Mouse (Mus musculus): ENCODE measurements around the gene Bves. TPM values are rescaled to one million over a fixed set of nuclear protein-coding genes. Genes with fewer than 3 reads are reported as not detected.
"Not testable (repeated sequence)": the region's sequence is repeated elsewhere in the genome, so short reads cannot be mapped to it uniquely, and the experiment has no call there.

The Bves gene
- 0.44 and 0.88 TPM in 2 replicates for polyA plus RNA-seq (2014; fragmentation: Nextera tagmentation; extraction: Ambion mirVana)

GRCm38 (mm10) chr10:45335434-45336422 is at the start of gene Bves:
Gene Bves, plus strand, starts transcription at chr10:45335772.
- Histone ChIP-seq H3K27me3 (replicated peaks; ENCODE audit: control insufficient read depth, insufficient read depth, low read length) (peaks cover 27% of the 10 kb centered on the region), H3K4me1 (ENCODE audit: control insufficient read depth, insufficient read depth, low read length) (peaks cover 4% of the 10 kb centered on the region; the same call in 1 of the 2 replicates), H3K36me3 (ENCODE audit: control insufficient read depth, insufficient read depth, low read length) (no peaks in the 10 kb centered on the region), H3K9ac (ENCODE audit: low read length) (peak within 1 kb of the TSS; percentile 56), H3K4me3 (ENCODE audit: low read depth, low read length) (peak within 1 kb of the TSS; percentile 61), H3K4me2 (ENCODE audit: low read length) (peak within 1 kb of the TSS; percentile 93), H3K9me3 (replicated peaks; ENCODE audit: control insufficient read depth, low read length) (no peaks in the 10 kb centered on the region), H3K27ac (ENCODE audit: low read depth, low read length) (no peak within 1 kb of the TSS)
- ATAC-seq (peak; percentile 74), DNase-seq (ENCODE audit: low spot score) (peak; percentile 49)
- WGBS: 2% methylated on average over 93 of the region's 116 CpGs

DNA sequence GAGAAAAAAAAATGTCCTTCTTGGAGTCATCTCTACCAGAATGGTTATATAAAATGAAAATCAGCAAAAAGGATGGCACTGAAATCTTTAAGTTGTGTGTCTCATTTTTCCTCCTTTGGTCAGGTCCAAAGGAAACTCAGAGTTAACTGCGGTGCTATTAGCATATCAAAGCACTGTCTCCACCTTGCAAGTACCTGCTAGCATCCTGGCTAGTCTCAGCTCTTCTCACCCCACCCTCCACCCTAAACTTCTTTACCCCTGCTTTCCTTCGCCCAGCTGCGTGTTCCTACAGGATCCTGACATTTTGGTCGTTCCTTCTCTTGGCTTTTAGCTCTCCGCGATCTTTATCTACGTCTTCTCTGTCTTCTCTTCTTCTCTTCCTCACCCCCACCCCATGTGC is 47.2 kb upstream of the Bves start:
- ATAC-seq (no peak), DNase-seq (ENCODE audit: low spot score) (no peak)
- Histone ChIP-seq H3K9ac (ENCODE audit: low read length) (no peak overlapping the region), H3K4me2 (ENCODE audit: low read length) (no peak overlapping the region), H3K9me3 (replicated peaks; ENCODE audit: control insufficient read depth, low read length) (no peaks in the 10 kb centered on the region), H3K4me1 (ENCODE audit: control insufficient read depth, insufficient read depth, low read length) (no peaks in the 10 kb centered on the region; the same call in 1 of the 2 replicates), H3K27ac (ENCODE audit: low read depth, low read length) (no peak overlapping the region), H3K36me3 (ENCODE audit: control insufficient read depth, insufficient read depth, low read length) (no peaks in the 10 kb centered on the region), H3K4me3 (ENCODE audit: low read depth, low read length) (no peak overlapping the region), H3K27me3 (replicated peaks; ENCODE audit: control insufficient read depth, insufficient read depth, low read length) (peaks cover 21% of the 10 kb centered on the region)
- 62% methylated on average over 7 of the region's 7 CpGs for WGBS

- Histone ChIP-seq H3K27ac (ENCODE audit: low read depth, low read length) (no peak overlapping the region), H3K9ac (ENCODE audit: low read length) (peak overlapping the region; percentile 66), H3K36me3 (ENCODE audit: control insufficient read depth, insufficient read depth, low read length) (no peaks in the 10 kb centered on the region), H3K4me3 (ENCODE audit: low read depth, low read length) (peak overlapping the region; percentile 53), H3K27me3 (replicated peaks; ENCODE audit: control insufficient read depth, insufficient read depth, low read length) (peaks cover 21% of the 10 kb centered on the region), H3K4me1 (ENCODE audit: control insufficient read depth, insufficient read depth, low read length) (no peaks in the 10 kb centered on the region; the same call in 1 of the 2 replicates), H3K4me2 (ENCODE audit: low read length) (peak overlapping the region; percentile 98), H3K9me3 (replicated peaks; ENCODE audit: control insufficient read depth, low read length) (no peaks in the 10 kb centered on the region)
- 2% methylated on average over 71 of the region's 71 CpGs for WGBS
- ATAC-seq: peak; percentile 85
- DNase-seq (ENCODE audit: low spot score): peak; percentile 52
Observed at GRCm38 (mm10) chr10:45289218-45290105, 46.1 kb upstream of the Bves start.

DNA sequence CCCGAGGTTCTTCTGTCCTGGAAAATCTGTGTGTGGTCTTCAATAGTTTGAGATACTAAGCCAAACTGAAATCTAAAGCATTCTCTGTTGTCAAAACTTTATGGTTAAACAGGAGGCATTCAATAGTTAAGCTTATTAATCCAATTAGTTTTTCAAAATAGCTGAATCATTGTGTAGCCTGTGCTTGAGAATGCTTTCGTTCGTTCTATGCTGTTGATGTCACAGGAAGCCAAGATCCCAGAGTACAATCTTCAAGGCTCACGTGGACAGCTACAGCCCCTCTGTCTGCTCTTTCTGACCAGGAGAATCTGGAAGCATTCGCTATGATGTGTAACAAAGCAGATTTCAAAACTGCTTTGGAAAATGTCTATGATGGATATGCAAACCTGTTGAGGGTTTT is 45.0 kb upstream of the Bves start:
- H3K4me3 ChIP-seq (ENCODE audit: low read depth, low read length): no peak overlapping the region
- WGBS: 24% methylated on average over 5 of the region's 5 CpGs
- ATAC-seq: no peak
- H3K27ac ChIP-seq (ENCODE audit: low read depth, low read length): no peak overlapping the region
- DNase-seq (ENCODE audit: low spot score): no peak
- no peaks in the 10 kb centered on the region; the same call in 1 of the 2 replicates for H3K4me1 ChIP-seq (ENCODE audit: control insufficient read depth, insufficient read depth, low read length)
- no peak overlapping the region for H3K9ac ChIP-seq (ENCODE audit: low read length)
- H3K9me3 ChIP-seq (replicated peaks; ENCODE audit: control insufficient read depth, low read length): no peaks in the 10 kb centered on the region
- peaks cover 21% of the 10 kb centered on the region for H3K27me3 ChIP-seq (replicated peaks; ENCODE audit: control insufficient read depth, insufficient read depth, low read length)
- H3K4me2 ChIP-seq (ENCODE audit: low read length): no peak overlapping the region
- H3K36me3 ChIP-seq (ENCODE audit: control insufficient read depth, insufficient read depth, low read length): no peaks in the 10 kb centered on the region

DNA sequence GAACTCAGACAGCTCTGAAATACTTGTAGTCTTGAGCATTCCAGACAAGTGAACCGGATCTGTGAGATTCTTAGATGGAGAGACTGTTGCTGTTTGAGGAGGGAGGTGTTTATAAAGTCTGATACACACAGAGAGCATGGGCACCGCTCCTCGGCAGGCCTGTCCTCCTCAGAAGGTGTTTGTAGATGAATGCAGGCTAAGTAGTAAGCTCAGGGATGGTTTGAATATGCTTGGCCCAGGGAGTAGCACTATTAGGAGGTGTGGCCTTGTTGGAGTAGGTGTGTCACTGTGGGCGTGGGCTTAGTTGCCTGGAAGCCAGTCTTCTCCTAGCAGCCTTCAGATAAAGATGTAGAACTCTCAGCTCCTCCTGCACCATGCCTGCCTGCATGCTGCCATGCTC is 43.4 kb upstream of the Bves start:
- WGBS: 70% methylated on average over 4 of the region's 4 CpGs
- not testable (repeated sequence) for H3K4me1 ChIP-seq (ENCODE audit: control insufficient read depth, insufficient read depth, low read length); H3K4me2 ChIP-seq (ENCODE audit: low read length); H3K9me3 ChIP-seq (replicated peaks; ENCODE audit: control insufficient read depth, low read length); H3K4me3 ChIP-seq (ENCODE audit: low read depth, low read length); H3K9ac ChIP-seq (ENCODE audit: low read length); ATAC-seq; H3K27ac ChIP-seq (ENCODE audit: low read depth, low read length); H3K36me3 ChIP-seq (ENCODE audit: control insufficient read depth, insufficient read depth, low read length); DNase-seq (ENCODE audit: low spot score)
- H3K27me3 ChIP-seq (replicated peaks; ENCODE audit: control insufficient read depth, insufficient read depth, low read length): peaks cover 21% of the 10 kb centered on the region

GRCm38 (mm10) chr10:45295093-45295492 is 40.5 kb upstream of the Bves start:
- DNase-seq (ENCODE audit: low spot score): no peak
- no peak overlapping the region for H3K9ac ChIP-seq (ENCODE audit: low read length)
- H3K4me1 ChIP-seq (ENCODE audit: control insufficient read depth, insufficient read depth, low read length): no peaks in the 10 kb centered on the region
- no peak overlapping the region for H3K27ac ChIP-seq (ENCODE audit: low read depth, low read length)
- H3K4me3 ChIP-seq (ENCODE audit: low read depth, low read length): no peak overlapping the region
- 82% methylated on average over 5 of the region's 5 CpGs for WGBS
- no peak overlapping the region for H3K4me2 ChIP-seq (ENCODE audit: low read length)
- no peaks in the 10 kb centered on the region for H3K36me3 ChIP-seq (ENCODE audit: control insufficient read depth, insufficient read depth, low read length)
- peaks cover 5% of the 10 kb centered on the region for H3K27me3 ChIP-seq (replicated peaks; ENCODE audit: control insufficient read depth, insufficient read depth, low read length)
- no peak for ATAC-seq
- H3K9me3 ChIP-seq (replicated peaks; ENCODE audit: control insufficient read depth, low read length): no peaks in the 10 kb centered on the region

DNA sequence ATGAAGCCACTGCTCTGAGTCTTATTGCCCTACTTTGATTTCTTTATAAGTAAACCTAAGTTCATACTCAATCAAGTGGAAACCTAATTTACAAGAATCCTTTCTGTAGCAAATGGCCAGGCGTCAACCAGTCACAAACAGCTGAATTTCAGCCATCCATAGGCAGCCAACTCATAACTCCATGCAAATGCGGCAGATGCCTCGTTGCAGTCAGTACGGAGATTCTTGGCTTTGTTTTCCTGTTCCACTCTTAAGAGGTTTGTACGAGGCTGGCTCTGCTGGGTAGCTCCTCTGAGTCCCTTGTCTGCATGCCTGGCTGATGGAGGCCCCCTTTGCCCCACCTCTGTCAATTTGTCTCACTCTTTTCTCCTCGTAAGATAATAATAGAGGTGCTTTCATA is 37.1 kb upstream of the Bves start:
- H3K9ac ChIP-seq (ENCODE audit: low read length): no peak overlapping the region
- H3K4me3 ChIP-seq (ENCODE audit: low read depth, low read length): no peak overlapping the region
- WGBS: 45% methylated on average over 6 of the region's 6 CpGs
- no peaks in the 10 kb centered on the region for H3K4me1 ChIP-seq (ENCODE audit: control insufficient read depth, insufficient read depth, low read length)
- H3K27ac ChIP-seq (ENCODE audit: low read depth, low read length): no peak overlapping the region
- no peak; the same call in 1 of the 2 replicates for ATAC-seq
- no peaks in the 10 kb centered on the region for H3K9me3 ChIP-seq (replicated peaks; ENCODE audit: control insufficient read depth, low read length)
- peak; percentile 58 for DNase-seq (ENCODE audit: low spot score)
- no peak overlapping the region for H3K4me2 ChIP-seq (ENCODE audit: low read length)
- no peaks in the 10 kb centered on the region for H3K27me3 ChIP-seq (replicated peaks; ENCODE audit: control insufficient read depth, insufficient read depth, low read length)
- H3K36me3 ChIP-seq (ENCODE audit: control insufficient read depth, insufficient read depth, low read length): no peaks in the 10 kb centered on the region

DNA sequence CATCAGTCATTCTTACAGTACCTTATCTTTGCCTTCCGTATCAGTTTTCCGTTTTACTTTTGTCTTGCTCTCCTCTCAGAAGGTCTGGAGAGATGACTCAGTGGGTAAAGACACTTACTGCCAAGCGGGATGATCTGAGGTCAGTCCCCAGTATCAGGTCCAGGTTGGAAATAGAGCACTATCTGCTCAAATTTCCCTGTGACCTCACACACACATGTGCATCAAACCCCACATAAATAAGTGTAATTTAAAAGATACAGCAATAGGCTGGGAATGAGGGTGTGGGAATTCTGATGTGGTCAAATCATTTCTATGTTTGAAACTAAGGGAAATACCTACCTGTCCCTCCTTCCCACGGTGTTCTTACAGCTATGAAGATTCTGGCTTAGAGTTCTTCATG is 36.1 kb upstream of the Bves start:
- 91% methylated on average over 4 of the region's 4 CpGs for WGBS
- ATAC-seq (no peak), DNase-seq (ENCODE audit: low spot score) (no peak)
- no peaks in the 10 kb centered on the region for H3K36me3 ChIP-seq (ENCODE audit: control insufficient read depth, insufficient read depth, low read length)
- H3K4me2 ChIP-seq (ENCODE audit: low read length): no peak overlapping the region
- H3K9ac ChIP-seq (ENCODE audit: low read length): no peak overlapping the region
- no peaks in the 10 kb centered on the region for H3K9me3 ChIP-seq (replicated peaks; ENCODE audit: control insufficient read depth, low read length)
- H3K4me3 ChIP-seq (ENCODE audit: low read depth, low read length): no peak overlapping the region
- no peaks in the 10 kb centered on the region for H3K4me1 ChIP-seq (ENCODE audit: control insufficient read depth, insufficient read depth, low read length)
- H3K27me3 ChIP-seq (replicated peaks; ENCODE audit: control insufficient read depth, insufficient read depth, low read length): no peaks in the 10 kb centered on the region
- no peak overlapping the region for H3K27ac ChIP-seq (ENCODE audit: low read depth, low read length)

Data from forebrain, embryonic 14.5 days (tissue).